Mouse (Mus musculus): ENCODE results near the gene Cutal. TPM values are rescaled to one million over a fixed set of nuclear protein-coding genes. Genes with fewer than 3 reads are reported as not detected.
A peak's percentile ranks its signal among the peaks of the same experiment; 100 is the strongest.

Cutal gene
- polyA plus RNA-seq, 1 experiment from 2014 or later = 0.16 TPM

DNA sequence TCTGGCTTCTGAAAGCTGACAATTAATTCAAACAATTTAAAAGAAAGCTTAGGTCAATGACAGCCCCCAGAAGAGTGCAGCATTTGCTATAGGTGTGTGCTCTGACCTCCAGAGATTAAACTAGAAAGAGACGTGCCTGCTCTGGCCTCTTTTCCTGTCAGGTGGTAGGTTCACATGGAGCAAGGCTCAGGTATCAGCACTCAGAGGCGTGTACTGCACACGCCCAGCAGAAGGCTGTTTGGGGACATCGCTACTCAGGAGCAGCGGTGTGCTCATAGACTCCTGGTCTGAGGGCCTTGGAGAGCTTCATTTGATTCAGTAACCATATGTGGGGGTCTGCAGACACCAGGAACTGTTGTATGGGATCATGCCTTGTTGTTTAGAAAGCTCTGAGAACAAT lies 53.1 kb downstream of the Cutal start:
- Histone ChIP-seq H3K4me2 (no peak overlapping the region), H3K9ac (no peak overlapping the region), H3K4me1 (replicated peaks) (no peaks in the 10 kb centered on the region), H3K36me3 (no peaks in the 10 kb centered on the region), H3K27ac (no peak overlapping the region), H3K9me3 (replicated peaks) (no peaks in the 10 kb centered on the region), H3K4me3 (no peak overlapping the region), H3K27me3 (no peaks in the 10 kb centered on the region)
- ATAC-seq (replicated peaks; ENCODE audit: insufficient number of reproducible peaks, insufficient read depth, low FRiP score, low read depth) = no peak
- 61% methylated on average over 5 of the region's 5 CpGs for WGBS

- no peak for ATAC-seq (replicated peaks; ENCODE audit: insufficient number of reproducible peaks, insufficient read depth, low FRiP score, low read depth)
- WGBS = 48% methylated on average over 5 of the region's 5 CpGs
- H3K9me3 ChIP-seq (replicated peaks) = no peaks in the 10 kb centered on the region
Observed at GRCm38 (mm10) chr2:34937460-34937859, 63.3 kb downstream of the Cutal start.

DNA sequence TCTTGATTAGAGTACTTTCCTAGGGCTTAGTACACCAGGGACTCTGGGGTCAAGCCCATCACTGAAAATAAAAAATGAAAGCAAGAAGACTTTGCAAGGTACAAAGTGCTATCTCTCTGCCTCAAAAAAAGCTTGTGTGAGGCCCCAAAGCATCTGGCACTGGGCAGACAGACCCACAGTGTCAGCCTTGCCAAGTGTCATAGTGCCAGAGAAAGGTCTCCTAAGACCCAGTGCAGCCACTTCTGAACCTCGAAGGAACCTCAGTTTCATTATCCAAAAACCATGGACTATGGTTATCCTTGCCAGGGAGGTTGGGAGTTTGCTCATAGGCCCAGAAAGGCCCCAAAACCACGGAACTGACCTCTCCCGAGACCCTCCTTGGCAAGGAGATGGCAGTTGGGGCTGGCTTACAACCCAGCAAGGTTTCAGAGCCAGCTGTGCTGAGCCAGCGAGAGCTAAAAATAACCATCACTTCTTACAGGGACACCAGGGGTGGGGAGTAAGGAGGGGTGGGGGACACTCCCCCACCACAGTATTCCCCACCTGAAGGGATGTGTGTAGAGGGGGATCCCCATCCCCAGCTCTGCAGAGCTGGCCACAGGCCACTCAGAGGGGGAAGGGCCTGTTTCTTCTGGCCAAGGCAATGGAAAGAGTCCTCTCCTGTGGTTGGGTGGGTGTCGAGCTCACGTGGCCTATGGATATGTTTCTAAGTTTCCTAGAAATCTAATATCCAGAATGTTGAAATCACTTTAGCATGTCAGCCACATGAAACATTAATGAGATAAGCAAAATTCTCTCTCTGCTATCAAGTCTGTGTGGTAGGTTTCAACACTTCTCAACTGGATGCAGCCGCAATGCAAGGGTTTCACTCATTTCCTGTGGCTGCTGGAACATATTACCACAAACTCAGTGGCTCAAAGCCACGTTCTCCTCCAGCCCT lies 64.3 kb downstream of the Cutal start:
- 31% methylated on average over 8 of the region's 8 CpGs for WGBS
- H3K4me3 ChIP-seq = no peak overlapping the region
- H3K9me3 ChIP-seq (replicated peaks) = no peaks in the 10 kb centered on the region
- peak; percentile 59 for ATAC-seq (replicated peaks; ENCODE audit: insufficient number of reproducible peaks, insufficient read depth, low FRiP score, low read depth)
- peaks cover 12% of the 10 kb centered on the region for H3K27me3 ChIP-seq
- no peak overlapping the region for H3K9ac ChIP-seq
- H3K4me1 ChIP-seq (replicated peaks) = peaks cover 24% of the 10 kb centered on the region
- H3K27ac ChIP-seq = peak overlapping the region; percentile 45
- no peaks in the 10 kb centered on the region for H3K36me3 ChIP-seq
- peak overlapping the region; percentile 26 for H3K4me2 ChIP-seq

More at GRCm38 (mm10) chr2:34937460-34937859, 63.3 kb downstream of the Cutal start:
- Histone ChIP-seq H3K27me3 (peaks cover 12% of the 10 kb centered on the region), H3K4me1 (replicated peaks) (peaks cover 24% of the 10 kb centered on the region), H3K36me3 (no peaks in the 10 kb centered on the region), H3K27ac (no peak overlapping the region), H3K4me3 (no peak overlapping the region), H3K9ac (no peak overlapping the region), H3K4me2 (no peak overlapping the region)

GRCm38 (mm10) chr2:34940246-34940645 lies 66.0 kb downstream of the Cutal start:
- peaks cover 12% of the 10 kb centered on the region for H3K27me3 ChIP-seq
- WGBS = 74% methylated on average over 5 of the region's 5 CpGs
- H3K9me3 ChIP-seq (replicated peaks) = no peaks in the 10 kb centered on the region
- H3K4me1 ChIP-seq (replicated peaks) = peaks cover 31% of the 10 kb centered on the region
- no peak for ATAC-seq (replicated peaks; ENCODE audit: insufficient number of reproducible peaks, insufficient read depth, low FRiP score, low read depth)
- H3K36me3 ChIP-seq = no peaks in the 10 kb centered on the region
- H3K27ac ChIP-seq = no peak overlapping the region
- H3K4me2 ChIP-seq = no peak overlapping the region
- H3K4me3 ChIP-seq = no peak overlapping the region
- H3K9ac ChIP-seq = no peak overlapping the region

DNA sequence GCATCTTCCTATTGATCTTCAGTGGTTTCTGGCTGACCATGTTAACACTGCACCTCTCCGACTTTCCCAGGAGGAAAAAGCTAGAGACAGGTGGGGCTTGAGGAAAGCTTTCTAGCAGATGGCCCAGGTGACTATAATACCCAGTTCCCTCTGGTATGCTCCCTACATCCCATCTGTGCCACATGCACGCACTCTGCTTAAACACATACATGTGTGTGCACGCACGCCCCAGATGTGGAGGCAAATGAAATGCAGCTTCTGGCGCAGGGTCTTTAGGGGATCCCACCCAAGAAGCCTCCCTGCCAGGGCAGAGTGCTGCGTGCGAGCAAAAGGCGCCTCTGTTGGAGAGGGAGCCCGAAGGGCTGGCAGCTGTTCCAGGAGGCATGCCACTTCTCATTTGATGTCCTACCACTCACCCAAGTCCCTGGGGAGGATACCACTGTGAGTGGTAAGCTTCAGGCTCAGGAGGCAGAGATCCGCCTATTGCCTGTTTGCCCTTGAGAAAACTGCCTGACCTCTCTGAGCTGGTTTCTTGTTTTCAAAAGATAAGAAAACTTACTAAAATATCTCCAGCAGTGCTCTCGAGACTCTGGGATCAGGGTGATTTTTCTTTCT lies 67.0 kb downstream of the Cutal start:
- WGBS = 63% methylated on average over 11 of the region's 11 CpGs
- peaks cover 12% of the 10 kb centered on the region for H3K27me3 ChIP-seq
- peaks cover 32% of the 10 kb centered on the region for H3K4me1 ChIP-seq (replicated peaks)
- H3K9ac ChIP-seq = no peak overlapping the region
- no peak for ATAC-seq (replicated peaks; ENCODE audit: insufficient number of reproducible peaks, insufficient read depth, low FRiP score, low read depth)
- no peaks in the 10 kb centered on the region for H3K9me3 ChIP-seq (replicated peaks)
- no peak overlapping the region for H3K4me3 ChIP-seq
- no peak overlapping the region for H3K27ac ChIP-seq
- H3K36me3 ChIP-seq = no peaks in the 10 kb centered on the region
- no peak overlapping the region for H3K4me2 ChIP-seq

Other genes with a start within 250 kb of the Cutal start
- 60.7 and 66.0 TPM in 2 replicates for gene Gapvd1, start 119.2 kb upstream of the Cutal start, polyA plus RNA-seq (2015; fragmentation: Nextera tagmentation; extraction: Ambion mirVana)
- 633 and 641 TPM in 2 replicates for gene Hspa5, start 102.4 kb upstream of the Cutal start, polyA plus RNA-seq (2015; fragmentation: Nextera tagmentation; extraction: Ambion mirVana)
- 22.2 and 24.3 TPM in 2 replicates for gene Rabepk, start 74.5 kb upstream of the Cutal start, polyA plus RNA-seq (2015; fragmentation: Nextera tagmentation; extraction: Ambion mirVana)
- 57.5 and 65.2 TPM in 2 replicates for gene Fbxw2, start 48.1 kb upstream of the Cutal start, polyA plus RNA-seq (2015; fragmentation: Nextera tagmentation; extraction: Ambion mirVana)
- gene Gm34653, start 41.4 kb upstream of the Cutal start, polyA plus RNA-seq (2015; fragmentation: Nextera tagmentation; extraction: Ambion mirVana) = not detected in 2 replicates
- 45.4 and 52.0 TPM in 2 replicates for gene Psmd5, start 572 bp downstream of the Cutal start, polyA plus RNA-seq (2015; fragmentation: Nextera tagmentation; extraction: Ambion mirVana)
- 1.9 and 3.3 TPM in 2 replicates for gene Phf19, start 39.6 kb downstream of the Cutal start, polyA plus RNA-seq (2015; fragmentation: Nextera tagmentation; extraction: Ambion mirVana)
- gene Traf1, start 87.4 kb downstream of the Cutal start, polyA plus RNA-seq (2015; fragmentation: Nextera tagmentation; extraction: Ambion mirVana) = 1.4 and 4.3 TPM in 2 replicates
- gene Hc, start 187.0 kb downstream of the Cutal start, polyA plus RNA-seq (2015; fragmentation: Nextera tagmentation; extraction: Ambion mirVana) = 0.06 and 0.30 TPM in 2 replicates
- 0.19 and 0.58 TPM in 2 replicates for gene AI182371, start 227.1 kb downstream of the Cutal start, polyA plus RNA-seq (2015; fragmentation: Nextera tagmentation; extraction: Ambion mirVana)
- gene Cntrl, start 235.1 kb downstream of the Cutal start, polyA plus RNA-seq (2015; fragmentation: Nextera tagmentation; extraction: Ambion mirVana) = 14.4 and 18.0 TPM in 2 replicates